Mouse (Mus musculus) thymus, postnatal 36 days (tissue): Measurements from ENCODE around the gene Lypd4.
A peak's percentile ranks its signal among the peaks of the same experiment; 100 is the strongest.
"Not testable (repeated sequence)": the region's sequence is repeated elsewhere in the genome, so short reads cannot be mapped to it uniquely, and the experiment has no call there.

Experiments
- DNase-seq, 2 experiments: peaks; one replicate each; pipeline ENCODE4 v3.0.0; 2022; ENCODE audit warnings: mixed read lengths in 2 of 2

Lypd4 gene

GRCm38 (mm10) chr7:24869532-24870165 lies at the start of gene Lypd4, which contains the start of gene Dmrtc2:
TSS of gene Lypd4 (minus strand) at chr7:24869941.
TSS of gene Dmrtc2 (plus strand) at chr7:24870057.
- no peak for DNase-seq

GRCm38 (mm10) chr7:24918763-24919323 lies 49.1 kb upstream of the Lypd4 start:
- DNase-seq = no peak

- DNase-seq = no peak
These were observed 42.7 kb upstream of the Lypd4 start for GRCm38 (mm10) chr7:24912480-24912879.

- DNase-seq = peak; percentile 84 to 88
These were observed 37.5 kb upstream of the Lypd4 start for GRCm38 (mm10) chr7:24907211-24907748.

- peak in 1 of 2 experiments; percentile 63 for DNase-seq
These were observed 36.8 kb upstream of the Lypd4 start for GRCm38 (mm10) chr7:24906551-24906950.

- peak; percentile 53 to 61 for DNase-seq
These were observed 35.2 kb upstream of the Lypd4 start for GRCm38 (mm10) chr7:24904936-24905335.

- peak; percentile 97 to 99 for DNase-seq
These were observed 34.3 kb upstream of the Lypd4 start for GRCm38 (mm10) chr7:24904070-24904483.

- no peak for DNase-seq
These were observed 33.7 kb upstream of the Lypd4 start for GRCm38 (mm10) chr7:24903444-24903825.

GRCm38 (mm10) chr7:24902630-24903443 lies 33.1 kb upstream of the Lypd4 start, which contains the start of gene Arhgef1:
TSS of gene Arhgef1 (plus strand) at chr7:24902912.
- DNase-seq = peak; percentile 83 to 88

GRCm38 (mm10) chr7:24902264-24902629 lies 32.5 kb upstream of the Lypd4 start:
- DNase-seq = no peak

GRCm38 (mm10) chr7:24901842-24902241 lies 32.1 kb upstream of the Lypd4 start:
- DNase-seq = peak in 1 of 2 experiments; percentile 25

GRCm38 (mm10) chr7:24901114-24901513 lies 31.4 kb upstream of the Lypd4 start:
- no peak for DNase-seq

GRCm38 (mm10) chr7:24897959-24898358 lies 28.2 kb upstream of the Lypd4 start:
- no peak for DNase-seq

GRCm38 (mm10) chr7:24897224-24897623 lies 27.5 kb upstream of the Lypd4 start, which contains the start of gene Cd79a:
TSS of gene Cd79a (plus strand) at chr7:24897381.
- DNase-seq = no peak

- no peak for DNase-seq
These were observed 26.5 kb upstream of the Lypd4 start for GRCm38 (mm10) chr7:24896269-24896668.

GRCm38 (mm10) chr7:24895749-24896148 lies 26.0 kb upstream of the Lypd4 start:
- DNase-seq = not testable (repeated sequence)

GRCm38 (mm10) chr7:24892125-24892583 lies 22.4 kb upstream of the Lypd4 start:
- DNase-seq = no peak

GRCm38 (mm10) chr7:24891241-24892124 lies 21.7 kb upstream of the Lypd4 start:
- DNase-seq = no peak

GRCm38 (mm10) chr7:24890281-24891216 lies 20.8 kb upstream of the Lypd4 start:
- peak; percentile 71 to 72 for DNase-seq

GRCm38 (mm10) chr7:24889431-24890220 lies 19.9 kb upstream of the Lypd4 start:
- DNase-seq = no peak
